Mouse (Mus musculus): ENCODE data around the gene Cd274.
"Not testable (repeated sequence)": the region's sequence is repeated elsewhere in the genome, so short reads cannot be mapped to it uniquely, and the experiment has no call there.

The Cd274 gene

DNA sequence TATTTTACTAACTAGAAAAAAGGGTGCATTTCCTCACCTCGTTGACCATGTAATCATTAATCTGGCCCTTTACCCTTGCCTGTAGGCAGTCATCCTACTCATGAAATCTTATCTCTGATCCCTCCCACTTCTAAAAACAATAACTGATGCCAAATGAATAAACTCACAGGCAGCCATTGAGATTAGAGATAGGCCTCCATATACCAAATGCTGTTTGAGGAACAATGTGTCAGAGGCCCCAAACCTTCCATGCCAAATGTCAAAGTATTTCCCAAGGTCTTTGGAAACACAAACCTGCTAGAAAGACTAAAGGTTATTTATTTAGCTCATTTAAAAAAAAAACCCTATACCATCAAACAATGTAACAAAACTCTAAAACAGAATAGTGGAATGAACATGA lies 29.1 kb downstream of the Cd274 start:
- no peak for DNase-seq

DNA sequence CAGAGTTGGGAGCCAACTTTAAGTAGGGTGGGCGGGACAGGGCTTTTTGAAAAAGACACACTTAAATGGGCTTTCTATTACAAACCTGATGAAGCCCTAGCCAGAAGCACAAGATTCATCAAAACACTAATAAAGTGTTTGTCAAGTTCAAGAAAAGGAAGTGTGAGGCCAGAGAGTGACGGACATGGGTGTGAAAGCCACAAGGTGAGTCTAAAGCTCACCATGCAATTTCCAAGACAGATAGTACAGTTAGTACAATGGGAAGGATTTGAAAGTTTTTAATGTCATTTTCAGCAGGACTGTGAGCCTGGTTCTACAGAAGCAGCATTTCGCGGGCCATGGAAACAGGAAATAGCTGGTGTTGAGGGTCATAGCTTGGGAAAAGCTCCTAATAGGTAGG lies 32.5 kb downstream of the Cd274 start:
- no peak for DNase-seq

DNA sequence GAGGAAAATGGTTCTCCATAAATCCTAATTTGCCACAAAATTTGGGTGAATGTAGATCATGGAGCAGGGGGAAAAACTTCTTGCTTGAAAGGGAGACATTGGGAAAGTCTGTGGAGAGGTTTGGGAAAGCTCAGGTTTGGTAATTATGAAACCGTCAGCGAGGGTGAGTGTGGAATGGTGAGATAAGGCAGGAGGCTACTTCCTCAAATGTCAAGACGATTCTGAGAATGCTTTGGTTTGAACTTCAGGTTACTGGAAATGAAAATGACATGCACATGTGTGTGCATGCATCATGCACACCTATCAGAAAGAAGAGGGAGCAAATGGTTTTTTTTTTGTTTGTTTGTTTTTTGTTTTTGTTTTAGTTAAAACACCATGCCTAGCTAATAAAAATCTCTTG lies 33.2 kb downstream of the Cd274 start:
- DNase-seq, result no peak

DNA sequence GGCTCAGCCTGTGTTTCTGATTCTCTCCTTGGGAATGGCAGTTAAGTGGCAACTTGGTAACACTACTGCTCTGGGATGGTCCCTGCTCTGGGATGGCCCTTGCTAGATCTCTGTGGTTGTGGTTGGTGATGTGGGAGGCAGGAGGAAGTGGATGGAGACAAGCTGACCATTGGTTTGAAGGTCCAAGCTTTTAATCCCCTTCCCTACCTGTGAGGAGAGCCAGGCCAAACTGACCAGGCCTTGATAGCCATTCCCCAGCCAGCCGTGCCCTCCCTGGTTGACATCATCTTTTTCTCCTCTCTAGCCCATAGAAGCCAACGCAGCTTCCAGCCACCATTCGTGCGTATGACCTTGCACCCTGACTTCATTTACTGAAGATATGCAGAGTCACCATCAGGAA lies 35.4 kb downstream of the Cd274 start:
- no peak for DNase-seq

DNA sequence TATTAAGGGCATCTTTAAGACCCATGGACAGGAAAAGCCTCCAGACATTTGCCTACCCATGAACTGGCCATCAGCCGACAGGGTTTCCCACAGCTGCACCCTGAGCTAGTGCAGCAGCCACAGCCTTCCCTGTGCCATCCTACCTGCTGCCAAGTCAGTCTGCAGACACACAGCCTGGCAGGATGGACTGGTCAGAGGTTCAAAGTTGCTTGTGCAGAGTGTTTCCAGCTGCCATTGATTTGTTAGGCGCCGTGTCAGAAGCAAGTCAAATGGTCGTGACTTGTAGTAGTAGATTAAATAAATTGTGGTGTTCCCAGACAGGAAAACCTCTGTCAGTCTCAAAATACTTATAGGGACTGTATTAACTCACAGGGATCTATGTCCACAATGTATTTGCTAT lies 36.0 kb downstream of the Cd274 start:
- DNase-seq, result no peak

DNA sequence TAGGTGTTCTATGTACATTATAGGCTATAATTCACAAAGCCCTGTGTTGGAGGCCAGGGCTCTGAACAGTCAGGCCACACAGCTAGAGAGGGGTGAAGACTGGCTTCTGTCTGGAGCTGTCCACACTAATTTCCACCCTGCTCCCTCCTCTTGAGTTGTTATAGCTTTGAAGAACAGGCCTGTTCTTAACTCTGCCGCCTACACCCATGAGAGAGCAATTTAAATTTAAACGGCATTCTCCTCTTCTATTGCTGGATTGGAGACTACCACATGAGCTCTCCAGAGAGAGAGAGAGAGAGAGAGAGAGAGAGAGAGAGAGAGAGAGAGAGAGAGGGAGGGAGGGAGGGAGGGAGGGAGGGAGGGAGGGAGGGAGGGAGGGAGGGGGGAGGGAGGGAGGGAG lies 38.1 kb downstream of the Cd274 start:
- no peak for DNase-seq

DNA sequence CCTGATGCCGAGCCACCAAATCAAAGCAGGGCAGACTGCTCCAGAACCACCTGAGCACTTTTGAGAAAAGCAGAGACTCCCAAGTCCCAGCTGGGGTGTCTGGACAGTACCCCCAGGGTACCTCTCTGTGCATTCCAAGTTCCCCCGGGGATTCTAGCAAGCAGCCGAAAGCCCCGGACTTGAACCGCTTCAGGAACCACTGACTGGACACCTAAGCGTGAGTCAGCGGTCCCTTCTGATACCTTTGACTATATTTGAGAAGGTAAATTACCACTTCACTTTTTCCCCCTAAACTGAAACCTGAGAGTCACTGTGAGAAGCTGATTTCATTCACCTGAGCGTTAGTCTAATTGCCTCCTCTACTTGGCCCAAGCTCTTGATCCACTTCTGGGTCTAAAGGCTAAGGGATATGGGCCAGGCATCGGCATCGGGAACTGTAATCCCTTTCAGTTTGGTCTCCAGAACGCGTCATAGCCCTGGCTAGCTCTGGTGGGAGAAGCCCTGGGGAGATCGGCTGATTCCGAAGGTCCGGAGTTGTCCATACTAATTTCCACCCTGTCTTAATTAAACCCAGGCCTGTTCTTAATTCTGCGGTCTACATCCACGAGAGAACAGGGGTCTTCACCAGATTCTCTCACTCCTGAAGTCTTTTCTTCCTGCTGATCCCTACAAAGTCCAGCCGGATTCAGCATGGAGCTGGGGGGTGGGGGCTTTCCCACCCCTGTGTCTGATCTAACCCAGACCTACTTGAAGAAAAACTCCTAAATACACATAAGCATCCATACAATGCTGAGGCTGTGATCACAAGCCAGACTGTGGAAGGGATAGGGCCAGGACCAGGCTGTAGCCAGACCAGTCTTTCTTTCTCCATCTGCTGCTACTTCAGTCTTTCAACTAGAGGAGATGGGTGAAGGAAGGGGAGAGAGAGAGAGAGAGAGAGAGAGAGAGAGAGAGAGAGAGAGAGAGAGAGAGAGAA lies 39.1 kb downstream of the Cd274 start:
- DNase-seq, result no peak

DNA sequence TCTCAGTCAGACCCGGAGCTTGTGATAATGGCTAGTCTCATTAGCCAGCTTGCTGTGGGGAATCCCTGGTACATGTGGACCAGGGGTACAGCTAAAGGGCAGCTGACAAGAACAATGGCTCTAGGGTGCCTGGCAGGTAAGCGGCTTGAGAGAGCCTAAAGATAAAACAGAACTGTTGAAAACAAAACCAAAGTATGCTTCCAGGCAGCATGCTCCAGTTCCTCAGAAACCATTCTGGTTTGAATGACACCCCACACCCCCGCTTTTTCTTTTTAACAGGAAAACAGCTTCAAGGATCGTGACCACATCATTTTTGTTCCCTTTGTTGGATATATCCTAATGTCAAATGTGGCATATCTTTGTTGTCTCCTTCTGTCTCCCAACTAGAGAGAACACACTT lies 43.4 kb downstream of the Cd274 start, which contains the start of gene Pdcd1lg2:
Gene Pdcd1lg2 (plus strand): TSS at position 301 of the 400 bp plus-strand sequence.
- no peak for DNase-seq

DNA sequence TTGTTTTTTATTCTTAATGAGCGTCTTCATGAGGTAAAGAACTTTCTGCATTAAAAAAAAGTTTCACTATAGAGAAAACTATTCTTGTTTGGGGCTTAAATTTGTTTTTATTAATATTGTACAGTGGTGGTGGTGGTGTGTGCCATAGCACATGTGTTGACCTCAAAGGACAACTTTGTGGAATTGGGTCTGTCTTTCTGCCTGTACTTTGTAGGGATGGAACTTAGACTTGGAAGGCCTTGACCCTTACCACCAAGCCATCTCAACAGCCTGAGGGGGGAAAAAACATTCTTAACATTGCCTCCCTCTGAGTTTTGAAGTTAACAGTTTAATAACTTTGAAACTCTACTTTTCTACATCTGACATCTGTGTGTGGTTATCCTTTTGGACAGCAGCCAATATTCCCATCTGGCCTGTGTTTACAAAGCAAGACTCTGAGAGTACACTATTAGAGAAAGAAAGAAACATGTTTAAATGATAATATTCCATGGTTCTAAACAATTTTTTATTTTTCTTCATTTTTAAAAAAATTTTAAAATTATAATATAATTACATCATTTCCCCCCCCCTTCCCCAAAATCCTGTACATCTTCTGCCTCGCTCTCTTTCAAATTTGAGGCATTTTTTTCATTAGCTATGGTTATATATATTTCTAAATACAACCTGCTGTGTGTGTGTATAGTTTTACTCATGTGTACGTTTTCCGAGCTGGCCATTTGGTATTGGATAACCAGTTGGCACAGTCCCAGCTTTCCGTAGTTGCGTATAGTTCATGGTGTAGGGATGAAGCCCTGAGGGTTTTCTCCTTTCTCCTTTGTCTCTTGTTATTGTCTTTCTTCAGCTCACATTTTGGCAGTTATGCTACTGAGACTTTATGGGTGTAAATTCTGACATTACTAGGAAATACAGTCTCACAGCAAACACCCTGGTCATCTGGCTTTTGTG lies 45.5 kb downstream of the Cd274 start:
- DNase-seq, result no peak

DNA sequence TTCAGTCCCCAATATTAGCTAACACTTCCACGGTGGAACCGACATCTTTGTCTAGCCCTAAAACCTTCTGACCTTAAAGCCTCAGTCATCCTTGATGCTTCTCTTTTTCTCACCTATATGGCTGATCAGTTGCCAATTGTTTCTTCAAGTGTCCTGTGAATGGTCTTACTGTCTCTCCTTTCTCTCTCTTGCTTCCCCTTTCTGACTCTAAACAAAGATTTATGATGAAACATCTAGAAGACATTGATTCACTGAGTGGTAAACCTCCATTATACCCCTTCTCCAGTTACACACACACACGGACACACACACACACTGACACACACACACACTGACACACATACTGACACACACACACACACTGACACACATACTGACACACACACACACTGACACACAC lies 47.3 kb downstream of the Cd274 start:
- no peak for DNase-seq

DNA sequence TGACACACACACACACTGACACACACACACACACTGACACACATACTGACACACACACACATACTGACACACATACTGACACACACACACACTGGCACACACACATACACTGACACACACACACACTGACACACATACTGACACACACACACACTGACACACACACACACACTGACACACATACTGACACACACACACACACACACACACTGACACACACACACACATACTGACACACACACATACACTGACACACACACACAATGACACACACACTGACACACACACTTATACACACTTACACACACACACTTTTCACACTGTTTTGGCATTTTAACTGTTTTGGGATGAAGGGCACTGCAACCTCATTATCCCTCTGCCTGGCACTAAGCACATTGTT lies 47.7 kb downstream of the Cd274 start:
- not testable (repeated sequence) for DNase-seq

DNA sequence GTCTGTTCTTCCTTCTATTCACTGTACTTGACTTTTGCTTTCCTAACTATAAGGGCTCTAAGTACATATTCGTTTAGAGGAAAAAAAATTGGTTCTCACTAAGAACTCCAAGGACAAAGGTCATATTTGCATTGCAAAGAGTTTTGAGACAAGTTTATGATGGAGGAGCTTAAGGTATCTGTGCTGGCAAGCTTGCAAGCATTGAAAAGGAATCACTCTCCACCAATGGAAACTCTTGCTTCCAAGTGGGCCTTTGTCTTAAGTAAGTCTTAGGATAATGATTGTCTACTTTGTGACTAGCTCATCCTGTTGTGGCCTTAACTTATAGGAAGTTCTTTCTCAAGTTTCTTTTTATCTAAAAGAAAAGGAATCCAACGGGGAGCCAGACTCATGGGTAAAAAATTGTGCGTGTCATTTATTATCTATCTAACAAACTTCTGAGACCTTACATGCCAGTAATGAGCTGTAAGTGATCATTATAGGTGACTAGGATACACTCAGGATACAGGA lies 49.2 kb downstream of the Cd274 start:
- DNase-seq, result no peak

DNA sequence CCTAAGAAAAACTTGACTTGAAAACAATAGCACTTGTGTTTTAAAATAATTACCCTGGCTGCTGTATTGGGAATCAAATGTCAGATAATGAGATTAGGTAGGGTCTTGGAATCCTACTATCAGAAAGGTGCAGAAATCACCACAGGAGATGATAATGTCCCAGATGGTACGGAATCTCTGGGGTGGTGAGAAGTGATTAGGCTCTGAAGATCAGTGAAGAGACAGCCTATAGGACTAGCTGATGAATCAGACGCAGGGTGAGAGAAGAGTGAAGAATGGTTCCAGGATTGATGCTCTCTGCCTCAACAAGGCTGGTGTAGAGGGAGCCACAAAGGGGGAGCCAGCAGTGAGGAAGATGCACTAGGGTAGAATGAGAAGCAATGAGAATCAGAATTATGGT lies 49.9 kb downstream of the Cd274 start:
- DNase-seq, result no peak

DNA sequence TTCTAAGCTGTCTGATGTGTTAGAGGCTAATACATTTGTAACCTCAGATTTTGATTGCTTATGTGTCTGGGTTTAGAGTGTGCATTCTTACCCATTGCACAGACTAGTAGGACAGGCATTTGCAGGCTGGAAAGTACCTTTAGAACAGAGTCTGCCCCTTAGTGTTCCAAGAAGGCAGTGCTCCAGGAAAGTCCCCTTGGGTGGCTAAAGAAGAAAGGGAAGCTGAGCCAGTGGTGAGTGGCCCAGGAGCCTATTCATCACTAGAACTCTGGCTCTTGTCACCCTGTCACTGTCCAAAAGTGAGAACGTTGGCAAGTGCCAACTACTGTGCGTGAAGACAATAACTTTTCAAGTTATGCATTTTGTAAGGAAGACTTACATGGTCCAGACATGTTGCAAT lies 50.6 kb downstream of the Cd274 start:
- no peak for DNase-seq

DNA sequence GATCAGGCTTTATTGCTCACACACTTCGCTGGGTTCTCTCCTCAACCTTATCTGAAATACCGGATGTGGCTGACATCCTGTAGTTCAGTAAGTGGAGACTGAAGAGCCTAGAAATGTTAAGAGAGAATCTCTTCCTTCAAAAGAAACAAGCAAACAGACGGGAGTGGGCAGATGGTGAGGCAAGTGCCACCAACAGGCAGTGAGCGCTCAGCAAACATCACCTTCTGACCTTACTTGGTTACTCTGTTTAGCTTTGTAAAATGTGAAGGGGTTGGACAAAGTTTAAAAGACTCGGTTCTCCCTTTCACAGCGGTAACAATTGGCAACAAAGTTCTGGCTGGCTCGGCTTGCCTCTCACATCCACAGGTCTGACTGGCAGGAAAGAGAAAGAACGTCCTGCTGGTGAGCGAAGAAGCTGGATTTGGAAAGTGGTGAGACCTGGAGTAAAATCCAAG lies 51.4 kb downstream of the Cd274 start:
- DNase-seq, result no peak

DNA sequence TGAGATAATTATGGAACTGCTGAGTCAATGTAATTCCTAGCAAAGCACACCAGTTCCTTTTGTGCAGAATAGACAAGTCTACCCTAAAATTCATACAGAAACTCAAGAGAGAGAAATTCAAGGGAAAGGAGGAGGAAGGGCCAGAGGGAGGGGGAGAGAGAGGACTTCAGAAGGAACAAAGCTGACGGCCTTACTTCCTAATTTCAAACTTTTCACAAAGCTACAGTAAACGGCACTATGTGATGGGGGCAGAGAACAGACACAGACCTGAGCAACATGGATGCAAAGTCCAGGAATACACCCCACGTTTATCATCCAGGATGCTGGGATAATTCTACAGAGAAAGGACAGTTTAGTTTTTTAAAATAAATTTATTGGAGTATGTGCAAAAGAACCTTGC lies 52.3 kb downstream of the Cd274 start:
- no peak for DNase-seq

DNA sequence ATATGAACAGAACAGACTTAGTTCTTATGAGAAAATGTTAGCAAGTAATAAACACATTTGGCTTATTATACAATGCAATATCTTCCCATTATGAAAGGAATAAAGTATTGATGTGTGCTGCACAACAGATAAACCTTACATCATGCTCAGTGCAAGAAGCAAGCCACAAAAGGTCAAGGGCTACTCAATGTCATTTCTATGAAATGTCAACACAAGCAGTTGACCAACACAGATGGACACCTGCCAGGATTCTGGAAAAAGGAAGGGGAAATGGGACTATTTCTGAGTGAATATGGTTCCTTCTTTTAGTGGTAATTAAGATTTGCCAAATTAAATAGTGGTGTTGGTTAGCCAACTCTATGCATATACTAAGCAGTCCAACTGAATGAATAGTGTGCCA lies 52.7 kb downstream of the Cd274 start:
- DNase-seq, result no peak

DNA sequence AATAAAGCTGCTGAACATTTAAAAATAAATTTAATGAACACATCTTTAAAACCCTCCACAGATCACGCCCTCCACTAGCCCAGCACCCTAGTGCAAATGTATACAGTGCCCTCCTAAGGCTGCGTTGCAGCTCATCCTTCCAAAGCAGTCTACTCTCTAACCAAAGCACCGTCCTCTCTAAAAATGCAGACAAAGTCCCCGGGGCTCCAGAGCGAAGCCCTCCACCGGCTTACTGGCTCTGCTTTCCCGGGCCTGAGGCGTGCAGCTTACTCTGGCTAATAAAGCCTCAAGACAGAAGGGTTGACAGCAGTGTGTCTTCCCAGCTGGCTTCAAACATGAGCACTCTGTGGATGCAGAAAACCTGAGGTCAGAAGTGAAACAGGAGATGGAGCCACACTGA lies 53.1 kb downstream of the Cd274 start:
- DNase-seq, result no peak

DNA sequence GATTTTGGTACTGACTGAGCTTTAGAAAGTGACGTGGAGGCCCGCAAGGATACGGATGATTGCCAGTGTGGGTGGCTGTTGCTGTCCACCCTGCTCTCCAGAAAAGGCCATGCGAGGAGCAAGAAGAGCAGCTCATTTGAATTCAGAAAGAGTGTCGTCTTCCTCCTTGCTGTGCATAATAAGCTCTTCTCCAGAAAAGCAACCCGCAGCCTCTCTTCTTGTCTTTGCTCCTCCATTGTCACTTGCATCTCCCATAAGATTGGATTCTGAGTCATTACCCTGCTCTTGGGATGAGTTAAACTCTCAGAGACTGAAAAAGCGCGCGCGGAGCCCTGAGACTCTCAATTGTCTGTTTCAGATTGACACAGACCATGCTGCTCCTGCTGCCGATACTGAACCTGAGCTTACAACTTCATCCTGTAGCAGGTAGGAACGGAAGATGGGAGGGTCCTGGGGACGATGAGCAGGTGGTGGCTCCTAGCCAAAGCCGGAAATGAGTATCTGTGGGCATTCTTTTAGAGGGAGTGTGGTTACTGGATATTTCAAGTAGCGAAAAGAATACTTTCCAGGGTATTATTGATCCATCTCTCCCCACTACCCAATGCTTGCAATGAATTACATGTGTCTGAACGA lies 54.9 kb downstream of the Cd274 start:
- no peak for DNase-seq

DNA sequence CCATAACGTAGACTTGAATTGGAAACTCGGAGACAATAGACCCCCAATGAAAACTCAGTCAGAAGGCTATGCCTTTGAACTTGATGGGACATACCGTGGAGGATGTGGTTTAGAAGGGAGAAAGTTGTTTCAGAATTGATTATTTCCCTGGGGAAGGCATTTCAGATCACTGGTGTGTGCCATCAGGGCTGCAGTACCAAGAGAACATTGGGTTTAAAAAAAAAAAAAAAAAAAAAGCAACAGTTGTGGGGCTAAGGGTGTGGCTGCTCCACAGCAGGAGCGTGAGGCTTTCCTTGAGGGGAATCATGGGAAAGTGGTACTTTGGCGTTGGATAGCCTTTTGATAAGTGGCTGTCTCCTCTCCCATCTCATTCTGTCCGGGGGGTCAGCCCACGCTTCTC lies 55.5 kb downstream of the Cd274 start:
- DNase-seq, result no peak

DNA sequence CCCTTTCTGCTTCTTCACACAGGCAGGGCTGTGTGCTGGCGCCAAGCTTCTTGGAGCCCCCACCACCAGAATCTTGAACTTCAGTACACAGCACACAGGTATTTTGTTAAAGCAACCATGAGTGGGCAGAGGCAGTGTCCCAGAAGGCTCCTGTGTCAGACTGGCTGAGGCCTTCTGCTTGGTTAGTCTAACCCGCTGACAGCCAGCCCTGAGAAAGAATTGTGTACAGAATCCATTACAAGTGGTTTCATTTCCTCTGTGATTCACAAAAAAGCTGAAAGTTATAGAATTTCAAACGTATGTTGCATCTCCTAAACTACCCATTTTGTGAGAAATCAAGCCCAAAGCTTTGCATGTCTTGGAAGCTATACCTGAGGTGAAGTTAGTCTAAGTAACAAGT lies 63.3 kb downstream of the Cd274 start:
- DNase-seq, result no peak

DNA sequence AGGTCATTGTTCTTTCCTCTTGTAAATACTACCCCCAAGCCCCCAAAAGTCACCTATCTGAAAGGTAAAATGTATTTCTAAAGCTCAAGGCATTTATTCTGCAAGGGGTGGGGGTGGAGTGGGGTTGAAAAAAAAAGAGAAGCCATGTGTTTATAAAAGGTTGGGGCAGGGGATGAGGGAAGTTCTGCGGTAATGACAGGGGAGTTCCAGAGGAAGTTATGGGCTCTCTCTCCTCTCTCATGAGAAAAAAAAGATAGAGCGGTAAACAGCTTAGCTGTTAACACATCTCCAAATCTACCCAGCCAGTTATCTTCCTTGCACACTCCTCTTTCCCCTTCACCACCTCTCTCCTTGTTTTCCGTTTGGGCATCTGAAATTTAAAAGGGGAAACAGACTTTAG lies 63.7 kb downstream of the Cd274 start:
- no peak for DNase-seq
